Mouse (Mus musculus): ENCODE measurements around the gene Lims1.
A peak's percentile ranks its signal among the peaks of the same experiment; 100 is the strongest.
"Not testable (repeated sequence)": the region's sequence is repeated elsewhere in the genome, so short reads cannot be mapped to it uniquely, and the experiment has no call there.

Lims1 gene

GRCm38 (mm10) chr10:58323028-58323991, at the start of gene Lims1:
Gene Lims1, plus strand, starts transcription at chr10:58323466.
- peak; percentile 99 for DNase-seq (ENCODE audit: low read depth)

GRCm38 (mm10) chr10:58282238-58282637, 41.0 kb upstream of the Lims1 start:
- peak; percentile 54 for DNase-seq (ENCODE audit: low read depth)

- no peak for DNase-seq (ENCODE audit: low read depth)
Observed at GRCm38 (mm10) chr10:58290742-58291141, 32.5 kb upstream of the Lims1 start.

GRCm38 (mm10) chr10:58294246-58294645, 29.0 kb upstream of the Lims1 start:
- no peak for DNase-seq (ENCODE audit: low read depth)

- DNase-seq (ENCODE audit: low read depth), result no peak
Observed at GRCm38 (mm10) chr10:58295605-58296004, 27.7 kb upstream of the Lims1 start.

GRCm38 (mm10) chr10:58304996-58305395, 18.3 kb upstream of the Lims1 start:
- no peak for DNase-seq (ENCODE audit: low read depth)

- no peak for DNase-seq (ENCODE audit: low read depth)
Observed at GRCm38 (mm10) chr10:58306897-58307296, 16.4 kb upstream of the Lims1 start.

GRCm38 (mm10) chr10:58310791-58311190, 12.5 kb upstream of the Lims1 start:
- DNase-seq (ENCODE audit: low read depth), result no peak

- no peak for DNase-seq (ENCODE audit: low read depth)
Observed at GRCm38 (mm10) chr10:58312887-58313286, 10.4 kb upstream of the Lims1 start.

GRCm38 (mm10) chr10:58320881-58321280, 2.4 kb upstream of the Lims1 start:
- DNase-seq (ENCODE audit: low read depth), result no peak

GRCm38 (mm10) chr10:58322361-58323027, 772 bp upstream of the Lims1 start:
- peak; percentile 22 for DNase-seq (ENCODE audit: low read depth)

- DNase-seq (ENCODE audit: low read depth), result no peak
Observed at GRCm38 (mm10) chr10:58326271-58326670, 3.0 kb downstream of the Lims1 start.

- not testable (repeated sequence) for DNase-seq (ENCODE audit: low read depth)
Observed at GRCm38 (mm10) chr10:58327836-58328235, 4.6 kb downstream of the Lims1 start.

GRCm38 (mm10) chr10:58328517-58329108, 5.3 kb downstream of the Lims1 start:
- DNase-seq (ENCODE audit: low read depth), result no peak

GRCm38 (mm10) chr10:58330635-58331034, 7.4 kb downstream of the Lims1 start:
- no peak for DNase-seq (ENCODE audit: low read depth)

GRCm38 (mm10) chr10:58331741-58332140, 8.5 kb downstream of the Lims1 start:
- DNase-seq (ENCODE audit: low read depth), result no peak

- no peak for DNase-seq (ENCODE audit: low read depth)
Observed at GRCm38 (mm10) chr10:58333414-58333813, 10.1 kb downstream of the Lims1 start.

GRCm38 (mm10) chr10:58336156-58336555, 12.9 kb downstream of the Lims1 start:
- DNase-seq (ENCODE audit: low read depth), result no peak

- DNase-seq (ENCODE audit: low read depth), result not testable (repeated sequence)
Observed at GRCm38 (mm10) chr10:58337091-58337490, 13.8 kb downstream of the Lims1 start.

GRCm38 (mm10) chr10:58338590-58338989, 15.3 kb downstream of the Lims1 start:
- no peak for DNase-seq (ENCODE audit: low read depth)

GRCm38 (mm10) chr10:58341685-58342084, 18.4 kb downstream of the Lims1 start:
- no peak for DNase-seq (ENCODE audit: low read depth)

GRCm38 (mm10) chr10:58342199-58342598, 18.9 kb downstream of the Lims1 start:
- DNase-seq (ENCODE audit: low read depth), result no peak

GRCm38 (mm10) chr10:58343552-58343951, 20.3 kb downstream of the Lims1 start:
- DNase-seq (ENCODE audit: low read depth), result no peak

All from naive thymus-derived CD4-positive, alpha-beta T cell, adult 2 months (primary cell).